In the genomic region with DNA sequence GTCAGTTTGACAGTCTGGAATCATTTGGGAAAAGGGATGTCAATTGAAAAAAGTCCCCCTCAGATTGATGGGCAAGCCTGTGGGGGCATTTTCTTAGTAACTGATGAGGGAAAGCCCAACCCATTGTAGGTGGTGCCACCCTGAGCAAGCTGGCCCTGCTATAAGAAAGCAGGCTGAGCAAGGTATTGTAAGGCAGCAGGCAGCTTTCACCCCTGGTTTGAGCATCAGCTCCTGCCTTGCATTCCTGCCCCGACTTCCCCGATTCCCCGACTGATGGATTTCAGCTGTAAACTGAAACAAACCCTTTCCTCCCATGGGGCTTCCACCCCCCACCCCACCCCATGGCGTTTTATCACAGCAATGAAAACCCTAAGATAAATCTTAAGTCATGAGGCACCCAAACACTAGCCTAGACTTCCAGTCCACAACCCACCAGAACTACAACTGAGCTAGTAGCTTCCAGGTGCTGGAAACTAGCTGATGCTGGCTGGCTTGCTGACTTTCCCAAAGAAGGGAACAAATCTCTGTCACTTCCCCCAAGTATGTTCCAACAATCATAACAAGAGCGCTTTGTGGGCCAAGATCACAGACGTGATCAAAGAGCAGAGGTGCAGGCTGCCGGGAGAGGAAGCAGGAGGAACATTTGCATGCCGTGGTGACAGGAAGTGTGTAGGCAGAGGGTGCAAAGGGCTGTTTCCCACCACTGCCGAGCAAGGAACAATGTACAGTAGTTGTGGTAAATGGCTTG, we compare ENCODE assay signal across 9 mouse cellular contexts. TPM values are rescaled to one million over a fixed set of nuclear protein-coding genes. Genes with fewer than 3 reads are reported as not detected.
DNase-seq lines count a peak whose midpoint lies in the region; ATAC-seq lines count a peak whose summit lies in the region.
"Had no signal": no experiment of that assay in that cellular context is flagged by ENCODE, and none has a peak within 500 bp of the region (broad histone marks: within the 10 kb centered on the region; RNA-seq: fewer than 3 reads in every experiment).

No protein-coding gene starts in this region.

- 19% methylated on average over 9 of the region's 9 CpGs for WGBS in heart, embryonic 12.5 days
- WGBS in kidney, embryonic 14.5 days = 7% methylated on average over 9 of the region's 9 CpGs
- 12% methylated on average over 9 of the region's 9 CpGs for WGBS in stomach, embryonic 14.5 days

- ATAC-seq in heart, embryonic 12.5 days (ENCODE audit: insufficient number of reproducible peaks, low FRiP score) = no peak; the same call in 1 of the 2 replicates
- peak; percentile 33; the same call in 1 of the 2 replicates for ATAC-seq in kidney, embryonic 14.5 days (ENCODE audit: low FRiP score, low TSS enrichment)
- no peak for ATAC-seq in stomach, embryonic 14.5 days (ENCODE audit: insufficient number of reproducible peaks, insufficient read depth, low FRiP score, low read depth)

- H3K9me3 ChIP-seq in heart, embryonic 12.5 days (replicated peaks) = no peaks in the 10 kb centered on the region
- no peaks in the 10 kb centered on the region for H3K9me3 ChIP-seq in kidney, embryonic 14.5 days (ENCODE audit: control insufficient read depth, low read length)
- no peaks in the 10 kb centered on the region for H3K9me3 ChIP-seq in stomach, embryonic 14.5 days (ENCODE audit: control insufficient read depth, low read depth, low read length)

- H3K27me3 ChIP-seq in heart, embryonic 12.5 days (replicated peaks) = no peaks in the 10 kb centered on the region
- H3K27me3 ChIP-seq in kidney, embryonic 14.5 days (ENCODE audit: control insufficient read depth, insufficient read depth, low read length) = no peaks in the 10 kb centered on the region
- no peaks in the 10 kb centered on the region for H3K27me3 ChIP-seq in stomach, embryonic 14.5 days (ENCODE audit: control insufficient read depth, insufficient read depth, low read length)

- peak overlapping the region; percentile 41; the same call in 1 of the 2 replicates for H3K9ac ChIP-seq in heart, embryonic 12.5 days
- no peak overlapping the region for H3K9ac ChIP-seq in kidney, embryonic 14.5 days (ENCODE audit: low read depth, low read length)
- H3K9ac ChIP-seq in stomach, embryonic 14.5 days (replicated peaks; ENCODE audit: low read depth, low read length) = no peak overlapping the region

- peak overlapping the region; percentile 35 for H3K4me2 ChIP-seq in heart, embryonic 12.5 days
- H3K4me2 ChIP-seq in kidney, embryonic 14.5 days (replicated peaks; ENCODE audit: low read depth, low read length) = no peak overlapping the region; the same call in 1 of the 2 replicates
- 0 out of 2 replicates have a peak overlapping the region, but pooled peaks have one; percentile 4 for H3K4me2 ChIP-seq in stomach, embryonic 14.5 days (replicated peaks; ENCODE audit: low read depth, low read length)

- H3K27ac ChIP-seq in heart, embryonic 12.5 days (ENCODE audit: poor library complexity, severe bottlenecking) = peak overlapping the region; percentile 78
- peak overlapping the region; percentile 44 for H3K27ac ChIP-seq in kidney, embryonic 14.5 days (ENCODE audit: low read depth, low read length)
- H3K27ac ChIP-seq in stomach, embryonic 14.5 days (ENCODE audit: low read length) = peak overlapping the region; percentile 69; the same call in 1 of the 2 replicates

- H3K4me3 ChIP-seq in heart, embryonic 12.5 days = no peak overlapping the region
- H3K4me3 ChIP-seq in kidney, embryonic 14.5 days (ENCODE audit: low read length) = no peak overlapping the region
- H3K4me3 ChIP-seq in stomach, embryonic 14.5 days (ENCODE audit: low read depth, low read length) = no peak overlapping the region

- H3K36me3 ChIP-seq in heart, embryonic 12.5 days = peaks cover 15% of the 10 kb centered on the region
- H3K36me3 ChIP-seq in kidney, embryonic 14.5 days (ENCODE audit: control insufficient read depth, insufficient read depth, low read length) = peaks cover 18% of the 10 kb centered on the region; the same call in 1 of the 2 replicates
- peaks cover 17% of the 10 kb centered on the region; the same call in 1 of the 2 replicates for H3K36me3 ChIP-seq in stomach, embryonic 14.5 days (ENCODE audit: control insufficient read depth, insufficient read depth, low read length)

- peak; percentile 58 to 80 for DNase-seq in adrenal gland, adult (ENCODE audit: inconsistent age in 2 of 2, low spot score in 1 of 2)
- no peak for DNase-seq in adrenal gland, adult 8-10 months
- peak; percentile 96 for DNase-seq in T-cell, adult 2 months (ENCODE audit: low spot score)
- peak; percentile 82 for DNase-seq in lung, postnatal 25 days (ENCODE audit: low spot score)
- no peak for DNase-seq in right cerebral cortex, postnatal 25 days

- peaks cover 61% of the 10 kb centered on the region for H3K4me1 ChIP-seq in heart, embryonic 12.5 days (replicated peaks)
- peaks cover 30% of the 10 kb centered on the region for H3K4me1 ChIP-seq in kidney, embryonic 14.5 days (ENCODE audit: control insufficient read depth, insufficient read depth, low read length)
- peaks cover 14% of the 10 kb centered on the region; the same call in 1 of the 2 replicates for H3K4me1 ChIP-seq in stomach, embryonic 14.5 days (ENCODE audit: control insufficient read depth, insufficient read depth, low read length)

RNA-seq across cellular contexts. Expression of a gene that starts 20.9 kb away (rescaled TPM):
- total RNA-seq in adrenal gland, adult 8-10 months (2022) = 100 to 1,000 TPM; 387 to 496 (median 428) TPM
- 365 and 374 TPM in 2 replicates for polyA plus RNA-seq in heart, embryonic 12.5 days (2016; fragmentation: Nextera tagmentation; extraction: Ambion mirVana)
- polyA plus RNA-seq in kidney, embryonic 14.5 days (2014; fragmentation: Nextera tagmentation; extraction: Ambion mirVana) = 431 and 487 TPM in 2 replicates
- 400 and 406 TPM in 2 replicates for polyA plus RNA-seq in stomach, embryonic 14.5 days (2014; fragmentation: Nextera tagmentation; extraction: Ambion mirVana)

RNA-seq across cellular contexts. Expression of a gene that starts 21.0 kb away (rescaled TPM):
- 100 to 1,000 TPM; 810 to 947 (median 895) TPM for total RNA-seq in adrenal gland, adult 8-10 months (2022)
- polyA plus RNA-seq in heart, embryonic 12.5 days (2016; fragmentation: Nextera tagmentation; extraction: Ambion mirVana) = 87.6 and 90.2 TPM in 2 replicates
- polyA plus RNA-seq in kidney, embryonic 14.5 days (2014; fragmentation: Nextera tagmentation; extraction: Ambion mirVana) = 50.3 and 62.5 TPM in 2 replicates
- 52.2 and 54.3 TPM in 2 replicates for polyA plus RNA-seq in stomach, embryonic 14.5 days (2014; fragmentation: Nextera tagmentation; extraction: Ambion mirVana)

RNA-seq across cellular contexts. Expression of a gene that starts 51.8 kb away (rescaled TPM):
- total RNA-seq in adrenal gland, adult 8-10 months (2022) = under 1 TPM in 1 of 4 experiments, not detected in 3; 0.05 TPM
- not detected in 2 replicates for polyA plus RNA-seq in heart, embryonic 12.5 days (2016; fragmentation: Nextera tagmentation; extraction: Ambion mirVana)
- polyA plus RNA-seq in kidney, embryonic 14.5 days (2014; fragmentation: Nextera tagmentation; extraction: Ambion mirVana) = not detected in 2 replicates
- polyA plus RNA-seq in stomach, embryonic 14.5 days (2014; fragmentation: Nextera tagmentation; extraction: Ambion mirVana) = not detected in 2 replicates
- total RNA-seq: layer of hippocampus, adult 18-20 months had no signal

Comparison
In these comparisons a context has a peak if more than half of its experiments do, and no peak if none do; other contexts are left out.
1. DNase-seq: peak in adrenal gland, adult (2 of 2), T-cell, adult 2 months (single experiment) and lung, postnatal 25 days (single experiment); none in adrenal gland, adult 8-10 months (single experiment) and right cerebral cortex, postnatal 25 days (single experiment).
2. Peak in every context shown above with its lines, with median percentiles within 50 percentile points of each other: H3K27ac ChIP-seq.